Mouse (Mus musculus) thymus, adult 2 months (tissue): Measurements from ENCODE around the gene Rgr.

Experiments
- CTCF ChIP-seq: fragments of 200-500 bp; IDR thresholded peaks from 2 replicates; pipeline ENCODE4 v1.5.1; 2012; ENCODE audit warnings: mild to moderate bottlenecking, control low read depth, low read length, moderate library complexity, borderline replicate concordance; ENCODE audit not compliant: control insufficient read depth, poor library complexity, insufficient read depth; ENCODE audit errors: extremely low read depth
- POLR2A ChIP-seq: fragments of 200-500 bp; IDR thresholded peaks from 2 replicates; pipeline ENCODE4 v1.6.1; 2012; ENCODE audit warnings: mild to moderate bottlenecking, low read length, control low read depth, moderate library complexity; ENCODE audit not compliant: control insufficient read depth, poor library complexity, insufficient read depth; ENCODE audit errors: extremely low read depth

DNA sequence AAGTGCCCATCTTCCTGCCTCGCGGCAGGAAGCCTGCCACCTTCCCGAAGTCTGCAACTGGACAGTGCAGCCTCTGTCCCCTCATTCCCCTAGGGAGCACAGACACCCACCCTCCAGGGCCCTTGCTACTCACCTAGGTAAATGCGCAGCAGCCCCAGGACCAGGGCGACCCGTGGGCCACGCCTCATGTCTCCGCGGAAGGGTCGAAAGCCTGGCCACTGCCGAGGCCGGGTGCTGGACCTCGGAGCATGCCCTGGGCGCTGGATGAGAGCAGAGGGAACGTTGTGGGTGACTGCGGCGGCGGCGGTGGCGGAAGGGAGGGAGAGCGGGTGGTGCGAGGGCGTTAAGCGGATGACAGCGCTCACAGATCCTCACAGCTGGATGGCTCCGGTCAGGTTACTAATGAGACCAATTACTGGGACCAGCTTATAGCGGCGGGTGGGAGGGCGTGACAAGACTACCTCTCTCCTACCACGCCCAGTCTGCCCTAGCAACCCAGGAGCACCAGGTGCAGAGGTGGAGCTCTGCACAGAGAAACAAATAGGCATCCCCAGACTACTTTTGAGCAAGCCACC is 49.3 kb upstream of the Rgr start, which contains the start of gene Cdhr1:
- TF ChIP-seq CTCF: no peak
- no peak for TF ChIP-seq POLR2A
